Mouse (Mus musculus): Measurements from ENCODE around the gene Cldn10. TPM values are rescaled to one million over a fixed set of nuclear protein-coding genes. Genes with fewer than 3 reads are reported as not detected.

The Cldn10 gene
- not detected for polyA plus RNA-seq (2017; shearing (Covaris generic))

GRCm38 (mm10) chr14:118787621-118788020 is at the start of gene Cldn10:
Gene Cldn10, plus strand, starts transcription at chr14:118787908.

Other genes with a start within 250 kb of the Cldn10 start
- 19.8 TPM for gene Abcc4, start 81.7 kb upstream of the Cldn10 start, polyA plus RNA-seq (2017; shearing (Covaris generic))
- gene Dzip1, start 137.6 kb downstream of the Cldn10 start, polyA plus RNA-seq (2017; shearing (Covaris generic)) = 20.1 TPM
- gene Dnajc3, start 150.1 kb downstream of the Cldn10 start, polyA plus RNA-seq (2017; shearing (Covaris generic)) = 72.5 TPM

Data from effector memory CD4-positive, alpha-beta T cell, adult 5 months (primary cell).